ENCODE assay signal across 9 mouse cellular contexts in genomic region chr7:44603186-44603855, GRCm38 (mm10). TPM values are rescaled to one million over a fixed set of nuclear protein-coding genes. Genes with fewer than 3 reads are reported as not detected.
DNase-seq lines count a peak whose midpoint lies in the region; ATAC-seq and TF ChIP-seq lines count a peak whose summit lies in the region.
"Had no signal": no experiment of that assay in that cellular context is flagged by ENCODE, and none has a peak within 500 bp of the region (broad histone marks: within the 10 kb centered on the region; RNA-seq: fewer than 3 reads in every experiment).

No protein-coding gene starts in this region.

- H3K9ac ChIP-seq in midbrain, embryonic 16.5 days (ENCODE audit: low read depth, low read length), result no peak overlapping the region
- H3K9ac ChIP-seq in limb, embryonic 14.5 days (ENCODE audit: low read depth, low read length, severe bottlenecking), result no peak overlapping the region

- peak overlapping the region; percentile 81 for H3K27ac ChIP-seq in midbrain, embryonic 10.5 days (replicated peaks)
- no peak overlapping the region for H3K27ac ChIP-seq in midbrain, embryonic 16.5 days (ENCODE audit: low read length)
- no peak overlapping the region for H3K27ac ChIP-seq in limb, embryonic 14.5 days (replicated peaks; ENCODE audit: low read depth, low read length)

- DNase-seq in cerebellum, adult 11 months, result peak; percentile 49
- DNase-seq in cerebellum, postnatal 4 days (ENCODE audit: low spot score in 2 of 2), result no peak
- peak; percentile 52 for DNase-seq in midbrain, embryonic 10.5 days (ENCODE audit: low spot score)
- DNase-seq in limb, embryonic 14.5 days (ENCODE audit: low spot score), result no peak
- DNase-seq in testis, postnatal 10 days (ENCODE audit: low spot score), result no peak
- DNase-seq in lung, postnatal 10 days, result no peak
- DNase-seq in T-cell, adult 2 months (ENCODE audit: low spot score), result no peak
- DNase-seq: kidney, adult 8-10 months had no signal

- H3K9me3 ChIP-seq in midbrain, embryonic 10.5 days (replicated peaks), result no peaks in the 10 kb centered on the region
- no peaks in the 10 kb centered on the region for H3K9me3 ChIP-seq in midbrain, embryonic 16.5 days (replicated peaks; ENCODE audit: control insufficient read depth, low read length, poor library complexity, severe bottlenecking)
- H3K9me3 ChIP-seq in limb, embryonic 14.5 days (ENCODE audit: control insufficient read depth, low read length), result no peaks in the 10 kb centered on the region

- H3K4me3 ChIP-seq in midbrain, embryonic 10.5 days, result peak overlapping the region; percentile 52
- H3K4me3 ChIP-seq in midbrain, embryonic 16.5 days (ENCODE audit: low read depth, low read length), result no peak overlapping the region
- peak overlapping the region; percentile 32; the same call in 1 of the 2 replicates for H3K4me3 ChIP-seq in limb, embryonic 14.5 days (replicated peaks; ENCODE audit: low read length)

- 2% methylated on average over 20 of the region's 20 CpGs for WGBS in midbrain, embryonic 10.5 days
- 3% methylated on average over 20 of the region's 20 CpGs for WGBS in midbrain, embryonic 16.5 days
- WGBS in limb, embryonic 14.5 days, result 2% methylated on average over 20 of the region's 20 CpGs

- peaks cover 79% of the 10 kb centered on the region for H3K27me3 ChIP-seq in midbrain, embryonic 10.5 days (ENCODE audit: low read depth, poor library complexity, severe bottlenecking)
- H3K27me3 ChIP-seq in midbrain, embryonic 16.5 days (ENCODE audit: control insufficient read depth, insufficient read depth, low read depth, low read length), result peaks cover 31% of the 10 kb centered on the region
- H3K27me3 ChIP-seq in limb, embryonic 14.5 days (ENCODE audit: control insufficient read depth, insufficient read depth, low read length), result peaks cover 49% of the 10 kb centered on the region

- peaks cover 65% of the 10 kb centered on the region for H3K4me1 ChIP-seq in midbrain, embryonic 10.5 days
- no peaks in the 10 kb centered on the region for H3K4me1 ChIP-seq in midbrain, embryonic 16.5 days (ENCODE audit: control insufficient read depth, insufficient read depth, low read length)
- H3K4me1 ChIP-seq in limb, embryonic 14.5 days (ENCODE audit: control insufficient read depth, insufficient read depth, low read length), result no peaks in the 10 kb centered on the region

- no peaks in the 10 kb centered on the region; the same call in 1 of the 2 replicates for H3K36me3 ChIP-seq in midbrain, embryonic 10.5 days
- H3K36me3 ChIP-seq in midbrain, embryonic 16.5 days (ENCODE audit: control insufficient read depth, insufficient read depth, low read length), result no peaks in the 10 kb centered on the region
- H3K36me3 ChIP-seq in limb, embryonic 14.5 days (ENCODE audit: control insufficient read depth, insufficient read depth, low read length), result no peaks in the 10 kb centered on the region

- TF ChIP-seq POLR2A in limb, embryonic 14.5 days (IDR thresholded peaks at IDR 0.05; ENCODE audit: borderline replicate concordance, extremely low read depth, insufficient read depth, insufficient read length), result no peak

- no peak overlapping the region for H3K4me2 ChIP-seq in midbrain, embryonic 16.5 days (ENCODE audit: low read length)
- H3K4me2 ChIP-seq in limb, embryonic 14.5 days (replicated peaks; ENCODE audit: low read depth, low read length, severe bottlenecking), result peak overlapping the region; percentile 49

- ATAC-seq in midbrain, embryonic 16.5 days, result no peak
- no peak for ATAC-seq in limb, embryonic 14.5 days (ENCODE audit: low FRiP score, low read depth)

RNA-seq across cellular contexts. Expression of gene Kcnc3, which starts 12.9 kb away (rescaled TPM):
- 1.1 and 1.2 TPM in 2 replicates for polyA plus RNA-seq in midbrain, embryonic 10.5 days (2016; fragmentation: Nextera tagmentation; extraction: Ambion mirVana)
- 5.5 and 6.4 TPM in 2 replicates for polyA plus RNA-seq in midbrain, embryonic 16.5 days (2015; fragmentation: Nextera tagmentation; extraction: Ambion mirVana)
- 2.7 and 3.8 TPM in 2 replicates for polyA plus RNA-seq in limb, embryonic 14.5 days (2012; rRNA removed)
- polyA plus RNA-seq in limb, embryonic 14.5 days (2014; fragmentation: Nextera tagmentation; extraction: Ambion mirVana), result 0.23 and 0.29 TPM in 2 replicates

RNA-seq across cellular contexts. Expression of gene Napsa, which starts 31.1 kb away (rescaled TPM):
- polyA plus RNA-seq in midbrain, embryonic 10.5 days (2016; fragmentation: Nextera tagmentation; extraction: Ambion mirVana), result 0.36 and 0.42 TPM in 2 replicates
- polyA plus RNA-seq in midbrain, embryonic 16.5 days (2015; fragmentation: Nextera tagmentation; extraction: Ambion mirVana), result 0.77 and 1.9 TPM in 2 replicates
- polyA plus RNA-seq in limb, embryonic 14.5 days (2012; rRNA removed), result 1.4 and 1.5 TPM in 2 replicates
- 2.2 and 2.3 TPM in 2 replicates for polyA plus RNA-seq in limb, embryonic 14.5 days (2014; fragmentation: Nextera tagmentation; extraction: Ambion mirVana)

RNA-seq across cellular contexts. Expression of gene Nr1h2, which starts 49.6 kb away (rescaled TPM):
- 82.8 and 84.2 TPM in 2 replicates for polyA plus RNA-seq in midbrain, embryonic 10.5 days (2016; fragmentation: Nextera tagmentation; extraction: Ambion mirVana)
- polyA plus RNA-seq in midbrain, embryonic 16.5 days (2015; fragmentation: Nextera tagmentation; extraction: Ambion mirVana), result 54.1 and 58.1 TPM in 2 replicates
- 88.9 and 117 TPM in 2 replicates for polyA plus RNA-seq in limb, embryonic 14.5 days (2012; rRNA removed)
- polyA plus RNA-seq in limb, embryonic 14.5 days (2014; fragmentation: Nextera tagmentation; extraction: Ambion mirVana), result 63.8 and 75.9 TPM in 2 replicates

RNA-seq across cellular contexts. Expression of gene Pold1, which starts 54.7 kb away (rescaled TPM):
- polyA plus RNA-seq in midbrain, embryonic 10.5 days (2016; fragmentation: Nextera tagmentation; extraction: Ambion mirVana), result 168 and 179 TPM in 2 replicates
- polyA plus RNA-seq in midbrain, embryonic 16.5 days (2015; fragmentation: Nextera tagmentation; extraction: Ambion mirVana), result 19.4 and 20.1 TPM in 2 replicates
- 102 and 133 TPM in 2 replicates for polyA plus RNA-seq in limb, embryonic 14.5 days (2012; rRNA removed)
- 62.1 and 63.1 TPM in 2 replicates for polyA plus RNA-seq in limb, embryonic 14.5 days (2014; fragmentation: Nextera tagmentation; extraction: Ambion mirVana)

Comparison
In these comparisons a context has a peak if more than half of its experiments do, and no peak if none do; other contexts are left out.
1. DNase-seq: peak in cerebellum, adult 11 months (single experiment) and midbrain, embryonic 10.5 days (single experiment); none in cerebellum, postnatal 4 days (0 of 2), limb, embryonic 14.5 days (single experiment), testis, postnatal 10 days (single experiment), lung, postnatal 10 days (single experiment) and T-cell, adult 2 months (single experiment).